Mouse (Mus musculus): ENCODE results near the gene Unc5a.

- TF ChIP-seq CTCF (IDR thresholded peaks at IDR 0.05; ENCODE audit: borderline replicate concordance, insufficient read depth, low read depth, low read length) (no peak), POLR2A (IDR thresholded peaks at IDR 0.05; ENCODE audit: borderline replicate concordance, insufficient read depth, low read length) (no peak)
Observed at GRCm38 (mm10) chr13:55002090-55002489, 52.9 kb downstream of the Unc5a start.
